Comparison of ENCODE assay signal across 22 mouse cellular contexts in genomic region chr11:120090661-120091060, GRCm38 (mm10).
"Had no signal": no experiment of that assay in that cellular context is flagged by ENCODE, and none has a peak within 500 bp of the region (broad histone marks: within the 10 kb centered on the region; RNA-seq: fewer than 3 reads in every experiment).

No protein-coding gene starts in this region.

- DNase-seq: gastrocnemius, adult 2 months; gastrocnemius, postnatal 10 days; gastrocnemius, postnatal 25 days; heart, adult 18-20 months; heart, postnatal 10 days; heart, postnatal 36 days; kidney, adult 18-20 months; kidney, adult 8-10 months; kidney, postnatal 14 days; kidney, postnatal 36 days; layer of hippocampus, adult 9-11 months; layer of hippocampus, postnatal 36 days; left cerebral cortex, postnatal 4 days; lung, adult 18-20 months had no signal

- H3K27me3 ChIP-seq: heart, embryonic 12.5 days; hindbrain, embryonic 12.5 days; limb, embryonic 13.5 days; limb, embryonic 15.5 days; liver, embryonic 12.5 days had no signal

- H3K4me3 ChIP-seq: gastrocnemius, adult 2 months; heart, embryonic 10.5 days; heart, embryonic 12.5 days; hindbrain, embryonic 12.5 days; limb, embryonic 13.5 days; limb, embryonic 15.5 days; liver, embryonic 12.5 days had no signal

- H3K27ac ChIP-seq: gastrocnemius, adult 2 months; heart, embryonic 10.5 days; hindbrain, embryonic 12.5 days; hindbrain, embryonic 14.5 days; limb, embryonic 13.5 days; limb, embryonic 15.5 days; liver, embryonic 12.5 days; liver, embryonic 14.5 days had no signal
